9 mouse cellular contexts compared by ENCODE assay signal in genomic region chr10:6788517-6789237, GRCm38 (mm10). TPM values are rescaled to one million over a fixed set of nuclear protein-coding genes. Genes with fewer than 3 reads are reported as not detected.
DNase-seq lines count a peak whose midpoint lies in the region; ATAC-seq lines count a peak whose summit lies in the region.
"Had no signal": no experiment of that assay in that cellular context is flagged by ENCODE, and none has a peak within 500 bp of the region (broad histone marks: within the 10 kb centered on the region; RNA-seq: fewer than 3 reads in every experiment).

No protein-coding gene starts in this region.

- no peaks in the 10 kb centered on the region for H3K9me3 ChIP-seq in embryonic facial prominence, embryonic 11.5 days (replicated peaks; ENCODE audit: control insufficient read depth, low read length)
- no peaks in the 10 kb centered on the region for H3K9me3 ChIP-seq in hindbrain, embryonic 13.5 days
- no peaks in the 10 kb centered on the region for H3K9me3 ChIP-seq in limb, embryonic 13.5 days

- H3K4me1 ChIP-seq in embryonic facial prominence, embryonic 11.5 days (ENCODE audit: control insufficient read depth, insufficient read depth, low read length) = no peaks in the 10 kb centered on the region
- H3K4me1 ChIP-seq in hindbrain, embryonic 13.5 days (replicated peaks) = peaks cover 9% of the 10 kb centered on the region
- no peaks in the 10 kb centered on the region for H3K4me1 ChIP-seq in limb, embryonic 13.5 days

- peak; percentile 79 for DNase-seq in heart, adult 11 months
- DNase-seq in heart, adult 9 months (ENCODE audit: low spot score in 2 of 2) = no peak
- peak; percentile 31 for DNase-seq in Muller cell, postnatal 12 days (ENCODE audit: inconsistent ontology term)
- peak; percentile 86 for DNase-seq in embryonic facial prominence, embryonic 11.5 days (ENCODE audit: low spot score)
- DNase-seq in ovary, postnatal 10 days (ENCODE audit: low spot score) = peak; percentile 31
- no peak for DNase-seq in spleen, adult 18-20 months

- H3K4me2 ChIP-seq in embryonic facial prominence, embryonic 11.5 days (ENCODE audit: low read depth, low read length) = no peak overlapping the region
- H3K4me2 ChIP-seq in hindbrain, embryonic 13.5 days = peak overlapping the region; percentile 63
- H3K4me2 ChIP-seq in limb, embryonic 13.5 days (replicated peaks) = no peak overlapping the region

- no peaks in the 10 kb centered on the region for H3K27me3 ChIP-seq in embryonic facial prominence, embryonic 11.5 days (ENCODE audit: control insufficient read depth, insufficient read depth, low read length)
- H3K27me3 ChIP-seq in hindbrain, embryonic 13.5 days = 0 out of 2 replicates have a peak, but pooled peaks cover 5% of the 10 kb centered on the region
- H3K27me3 ChIP-seq in limb, embryonic 13.5 days = 0 out of 2 replicates have a peak, but pooled peaks cover 8% of the 10 kb centered on the region

- WGBS in embryonic facial prominence, embryonic 11.5 days = 4% methylated on average over 25 of the region's 25 CpGs
- WGBS in hindbrain, embryonic 13.5 days = 3% methylated on average over 24 of the region's 25 CpGs
- WGBS in limb, embryonic 13.5 days = 4% methylated on average over 25 of the region's 25 CpGs

- no peaks in the 10 kb centered on the region for H3K36me3 ChIP-seq in embryonic facial prominence, embryonic 11.5 days (replicated peaks; ENCODE audit: control insufficient read depth, insufficient read depth, low read depth, low read length)
- no peaks in the 10 kb centered on the region for H3K36me3 ChIP-seq in hindbrain, embryonic 13.5 days
- no peaks in the 10 kb centered on the region for H3K36me3 ChIP-seq in limb, embryonic 13.5 days

- no peak overlapping the region for H3K9ac ChIP-seq in embryonic facial prominence, embryonic 11.5 days (replicated peaks; ENCODE audit: low read length)
- peak overlapping the region; percentile 47 for H3K9ac ChIP-seq in hindbrain, embryonic 13.5 days
- H3K9ac ChIP-seq in limb, embryonic 13.5 days = no peak overlapping the region

- no peak overlapping the region for H3K27ac ChIP-seq in embryonic facial prominence, embryonic 11.5 days (replicated peaks; ENCODE audit: low read depth, low read length)
- H3K27ac ChIP-seq in hindbrain, embryonic 13.5 days = no peak overlapping the region
- no peak overlapping the region for H3K27ac ChIP-seq in limb, embryonic 13.5 days

- ATAC-seq in embryonic facial prominence, embryonic 11.5 days (replicated peaks; ENCODE audit: insufficient number of reproducible peaks, low FRiP score, low TSS enrichment, low read depth) = peak; percentile 82
- ATAC-seq in hindbrain, embryonic 13.5 days (ENCODE audit: low FRiP score) = peak; percentile 92
- peak; percentile 75 for ATAC-seq in limb, embryonic 13.5 days (ENCODE audit: low FRiP score, low read depth)

- H3K4me3 ChIP-seq in embryonic facial prominence, embryonic 11.5 days (ENCODE audit: low read depth, low read length) = no peak overlapping the region
- peak overlapping the region; percentile 41 for H3K4me3 ChIP-seq in hindbrain, embryonic 13.5 days
- no peak overlapping the region for H3K4me3 ChIP-seq in limb, embryonic 13.5 days

RNA-seq across cellular contexts. Expression of gene Gm10945, which starts 27.1 kb away (rescaled TPM):
- not detected in 2 replicates for polyA plus RNA-seq in embryonic facial prominence, embryonic 11.5 days (2014; fragmentation: Nextera tagmentation; extraction: Ambion mirVana)
- not detected in 2 replicates for polyA plus RNA-seq in hindbrain, embryonic 13.5 days (2015; fragmentation: Nextera tagmentation; extraction: Ambion mirVana)
- polyA plus RNA-seq in limb, embryonic 13.5 days (2015; fragmentation: Nextera tagmentation; extraction: Ambion mirVana) = not detected in 2 replicates
- polyA plus RNA-seq: liver, adult 2 months had no signal

RNA-seq across cellular contexts. Expression of gene Oprm1, which starts 30.4 kb away (rescaled TPM):
- 0.18 TPM in 1 of 2 replicates, not detected in the other for polyA plus RNA-seq in embryonic facial prominence, embryonic 11.5 days (2014; fragmentation: Nextera tagmentation; extraction: Ambion mirVana)
- polyA plus RNA-seq in hindbrain, embryonic 13.5 days (2015; fragmentation: Nextera tagmentation; extraction: Ambion mirVana) = 1.2 TPM in 2 replicates
- not detected in 2 replicates for polyA plus RNA-seq in limb, embryonic 13.5 days (2015; fragmentation: Nextera tagmentation; extraction: Ambion mirVana)
- polyA plus RNA-seq: liver, adult 2 months had no signal

Comparison
In these comparisons a context has a peak if more than half of its experiments do, and no peak if none do; other contexts are left out.
1. DNase-seq: peak in heart, adult 11 months (single experiment), Muller cell, postnatal 12 days (single experiment), embryonic facial prominence, embryonic 11.5 days (single experiment) and ovary, postnatal 10 days (single experiment); none in heart, adult 9 months (0 of 2) and spleen, adult 18-20 months (0 of 2).
2. Peak in every context shown above with its lines, with median percentiles within 50 percentile points of each other: ATAC-seq.